Mouse (Mus musculus) small intestine, adult 2 months (tissue): Measurements from ENCODE around the gene Ak9.

Source experiments
- CTCF ChIP-seq: fragments of 200-500 bp; IDR thresholded peaks from 2 replicates; pipeline ENCODE4 v1.5.1; 2012; ENCODE audit warnings: low read depth, mild to moderate bottlenecking, control low read depth, inconsistent platforms, low read length, moderate library complexity, mixed read lengths; ENCODE audit not compliant: insufficient replicate concordance, insufficient read length; ENCODE audit errors: extremely low read depth
- POLR2A ChIP-seq: fragments of 200-500 bp; IDR thresholded peaks from 2 replicates; pipeline ENCODE4 v1.6.1; 2012; ENCODE audit warnings: low read depth, mild to moderate bottlenecking, control low read depth, inconsistent platforms, low read length, moderate library complexity

- TF ChIP-seq CTCF (no peak), POLR2A (no peak)
Observed at GRCm38 (mm10) chr10:41470693-41471092, 166.9 kb downstream of the Ak9 start.
